Mouse (Mus musculus) retina, postnatal 7 days (tissue): Measurements from ENCODE around the gene Epha2.

Experiments used
- DNase-seq: peaks from one replicate; pipeline ENCODE4 v3.0.0-alpha.2; 2012; ENCODE audit warnings: low read depth, low spot score

Gene Epha2

GRCm38 (mm10) chr4:141303402-141304222 lies 2.6 kb downstream of the Epha2 start:
- DNase-seq: no peak

GRCm38 (mm10) chr4:141304223-141304611 lies 3.2 kb downstream of the Epha2 start:
- no peak for DNase-seq

GRCm38 (mm10) chr4:141306057-141306456 lies 5.0 kb downstream of the Epha2 start:
- no peak for DNase-seq

- no peak for DNase-seq
Measured at GRCm38 (mm10) chr4:141308381-141308780, 7.3 kb downstream of the Epha2 start.

- no peak for DNase-seq
Measured at GRCm38 (mm10) chr4:141308857-141309772, 8.1 kb downstream of the Epha2 start.

- no peak for DNase-seq
Measured at GRCm38 (mm10) chr4:141309773-141310145, 8.7 kb downstream of the Epha2 start.

GRCm38 (mm10) chr4:141310191-141310606 lies 9.2 kb downstream of the Epha2 start:
- no peak for DNase-seq

- no peak for DNase-seq
Measured at GRCm38 (mm10) chr4:141311078-141311477, 10.0 kb downstream of the Epha2 start.

- DNase-seq: no peak
Measured at GRCm38 (mm10) chr4:141311506-141311905, 10.5 kb downstream of the Epha2 start.

- DNase-seq: no peak
Measured at GRCm38 (mm10) chr4:141311908-141312307, 10.9 kb downstream of the Epha2 start.

GRCm38 (mm10) chr4:141312513-141313131 lies 11.6 kb downstream of the Epha2 start:
- DNase-seq: no peak

- no peak for DNase-seq
Measured at GRCm38 (mm10) chr4:141313481-141313880, 12.4 kb downstream of the Epha2 start.

- no peak for DNase-seq
Measured at GRCm38 (mm10) chr4:141313924-141314323, 12.9 kb downstream of the Epha2 start.

- DNase-seq: no peak
Measured at GRCm38 (mm10) chr4:141314745-141315144, 13.7 kb downstream of the Epha2 start.

- no peak for DNase-seq
Measured at GRCm38 (mm10) chr4:141316023-141316422, 15.0 kb downstream of the Epha2 start.

GRCm38 (mm10) chr4:141316498-141317180 lies 15.6 kb downstream of the Epha2 start:
- DNase-seq: no peak

- DNase-seq: no peak
Measured at GRCm38 (mm10) chr4:141317914-141318313, 16.9 kb downstream of the Epha2 start.

- no peak for DNase-seq
Measured at GRCm38 (mm10) chr4:141322526-141322925, 21.5 kb downstream of the Epha2 start.

- DNase-seq: no peak
Measured at GRCm38 (mm10) chr4:141324771-141325191, 23.7 kb downstream of the Epha2 start.

- DNase-seq: no peak
Measured at GRCm38 (mm10) chr4:141325636-141326035, 24.6 kb downstream of the Epha2 start.

GRCm38 (mm10) chr4:141327075-141327474 lies 26.0 kb downstream of the Epha2 start:
- no peak for DNase-seq
